Mouse (Mus musculus) frontal cortex, postnatal 25 days (tissue): Measurements from ENCODE around the gene Asap2.

Source experiments
- DNase-seq, 2 experiments: peaks; one replicate each; pipeline ENCODE4 v3.0.0; 2022; ENCODE audit warnings: low spot score in 2 of 2

Gene Asap2

GRCm38 (mm10) chr12:21166884-21167575 lies 176.8 kb downstream of the Asap2 start:
- no peak for DNase-seq

- DNase-seq = no peak
Measured at GRCm38 (mm10) chr12:21167741-21168140, 177.5 kb downstream of the Asap2 start.

- no peak for DNase-seq
Measured at GRCm38 (mm10) chr12:21168149-21168548, 177.9 kb downstream of the Asap2 start.

GRCm38 (mm10) chr12:21171776-21172490 lies 181.7 kb downstream of the Asap2 start:
- DNase-seq = no peak

- no peak for DNase-seq
Measured at GRCm38 (mm10) chr12:21173847-21174412, 183.7 kb downstream of the Asap2 start.

GRCm38 (mm10) chr12:21176399-21176798 lies 186.1 kb downstream of the Asap2 start:
- no peak for DNase-seq

- DNase-seq = no peak
Measured at GRCm38 (mm10) chr12:21177123-21177698, 187.0 kb downstream of the Asap2 start.

- DNase-seq = no peak
Measured at GRCm38 (mm10) chr12:21180091-21180490, 189.8 kb downstream of the Asap2 start.

- DNase-seq = no peak
Measured at GRCm38 (mm10) chr12:21182786-21183185, 192.5 kb downstream of the Asap2 start.

GRCm38 (mm10) chr12:21183321-21183720 lies 193.1 kb downstream of the Asap2 start:
- DNase-seq = no peak

- no peak for DNase-seq
Measured at GRCm38 (mm10) chr12:21186145-21186544, 195.9 kb downstream of the Asap2 start.

- DNase-seq = no peak
Measured at GRCm38 (mm10) chr12:21188880-21189279, 198.6 kb downstream of the Asap2 start.

- no peak for DNase-seq
Measured at GRCm38 (mm10) chr12:21191546-21191945, 201.3 kb downstream of the Asap2 start.

GRCm38 (mm10) chr12:21195497-21195896 lies 205.2 kb downstream of the Asap2 start:
- no peak for DNase-seq

GRCm38 (mm10) chr12:21196420-21196819 lies 206.2 kb downstream of the Asap2 start:
- no peak for DNase-seq

GRCm38 (mm10) chr12:21200613-21201012 lies 210.4 kb downstream of the Asap2 start:
- DNase-seq = no peak

GRCm38 (mm10) chr12:21201485-21202269 lies 211.4 kb downstream of the Asap2 start:
- no peak for DNase-seq

- no peak for DNase-seq
Measured at GRCm38 (mm10) chr12:21204701-21205312, 214.5 kb downstream of the Asap2 start.

GRCm38 (mm10) chr12:21205799-21206198 lies 215.5 kb downstream of the Asap2 start:
- no peak for DNase-seq

- no peak for DNase-seq
Measured at GRCm38 (mm10) chr12:21207422-21207821, 217.2 kb downstream of the Asap2 start.

GRCm38 (mm10) chr12:21208172-21208795 lies 218.0 kb downstream of the Asap2 start:
- no peak for DNase-seq
